In genomic region chr7:116336226-116336625, GRCm38 (mm10) we compare ENCODE assay signal across 8 mouse cellular contexts. TPM values are rescaled to one million over a fixed set of nuclear protein-coding genes. Genes with fewer than 3 reads are reported as not detected.
DNase-seq lines count a peak whose midpoint lies in the region; ATAC-seq and TF ChIP-seq lines count a peak whose summit lies in the region.

No protein-coding gene starts in this region.

- TF ChIP-seq CTCF in forebrain, postnatal 0 days (IDR thresholded peaks at IDR 0.05; ENCODE audit: low read depth): peak; percentile 68
- peak; percentile 23; the same call in 1 of the 2 replicates for TF ChIP-seq CTCF in G1E (IDR thresholded peaks at IDR 0.05; ENCODE audit: low read depth, low read length)

- WGBS in forebrain, postnatal 0 days: 86% methylated on average over 1 of the region's 1 CpGs
- WGBS in forebrain, embryonic 13.5 days: 89% methylated on average over 1 of the region's 1 CpGs
- WGBS in large intestine, adult 2 months: 5% methylated on average over 1 of the region's 1 CpGs

- H3K4me2 ChIP-seq in forebrain, postnatal 0 days (ENCODE audit: low read depth): no peak overlapping the region
- H3K4me2 ChIP-seq in forebrain, embryonic 13.5 days: no peak overlapping the region

- H3K9ac ChIP-seq in forebrain, postnatal 0 days: no peak overlapping the region
- H3K9ac ChIP-seq in forebrain, embryonic 13.5 days: no peak overlapping the region

- DNase-seq in forebrain, postnatal 0 days: peak; percentile 50
- no peak for DNase-seq in G1E (ENCODE audit: low spot score)
- peak; percentile 38 for DNase-seq in cerebellum, adult 8-10 months
- DNase-seq in gastrocnemius, postnatal 25 days: peak; percentile 28
- DNase-seq in large intestine, adult 2 months (ENCODE audit: low read depth, low spot score): peak; percentile 39
- DNase-seq in lung, postnatal 25 days (ENCODE audit: low spot score): peak; percentile 79
- DNase-seq in spleen, adult 12 weeks (ENCODE audit: low spot score): peak; percentile 37

- H3K27me3 ChIP-seq in forebrain, postnatal 0 days (ENCODE audit: insufficient read depth, low read length): no peaks in the 10 kb centered on the region
- no peaks in the 10 kb centered on the region for H3K27me3 ChIP-seq in forebrain, embryonic 13.5 days
- H3K27me3 ChIP-seq in G1E (ENCODE audit: insufficient read depth, low read length): no peaks in the 10 kb centered on the region

- peaks cover 10% of the 10 kb centered on the region for H3K36me3 ChIP-seq in forebrain, postnatal 0 days (ENCODE audit: insufficient read depth)
- H3K36me3 ChIP-seq in forebrain, embryonic 13.5 days (ENCODE audit: poor library complexity, severe bottlenecking): peaks cover 35% of the 10 kb centered on the region
- H3K36me3 ChIP-seq in G1E (replicated peaks): peaks cover 51% of the 10 kb centered on the region

- H3K9me3 ChIP-seq in forebrain, postnatal 0 days (ENCODE audit: low read length): no peaks in the 10 kb centered on the region
- no peaks in the 10 kb centered on the region for H3K9me3 ChIP-seq in forebrain, embryonic 13.5 days (replicated peaks)
- H3K9me3 ChIP-seq in G1E (replicated peaks): no peaks in the 10 kb centered on the region

- no peaks in the 10 kb centered on the region for H3K4me1 ChIP-seq in forebrain, postnatal 0 days (ENCODE audit: insufficient read depth)
- H3K4me1 ChIP-seq in forebrain, embryonic 13.5 days: peaks cover 17% of the 10 kb centered on the region
- peaks cover 15% of the 10 kb centered on the region for H3K4me1 ChIP-seq in G1E (ENCODE audit: insufficient read depth, low read depth, low read length)

- H3K27ac ChIP-seq in forebrain, postnatal 0 days (ENCODE audit: low read depth, low read length): no peak overlapping the region
- H3K27ac ChIP-seq in forebrain, embryonic 13.5 days: no peak overlapping the region

- no peak for ATAC-seq in forebrain, postnatal 0 days
- ATAC-seq in forebrain, embryonic 13.5 days: no peak
- no peak for ATAC-seq in G1E (ENCODE audit: extremely low read depth, insufficient number of reproducible peaks, low FRiP score, poor library complexity, severe bottlenecking)

- no peak overlapping the region for H3K4me3 ChIP-seq in forebrain, postnatal 0 days (ENCODE audit: low read depth, low read length)
- H3K4me3 ChIP-seq in forebrain, embryonic 13.5 days: no peak overlapping the region
- H3K4me3 ChIP-seq in G1E (ENCODE audit: low read depth, low read length): no peak overlapping the region

RNA-seq across cellular contexts. Expression of gene Rps13, which starts 2.2 kb away (rescaled TPM):
- total RNA-seq in forebrain, postnatal 0 days (2014; rRNA removed): 588 and 1,020 TPM in 2 replicates
- 505 and 644 TPM in 2 replicates for polyA plus RNA-seq in forebrain, postnatal 0 days (2015; fragmentation: Nextera tagmentation; extraction: Ambion mirVana)
- polyA plus RNA-seq in forebrain, embryonic 13.5 days (2015; fragmentation: Nextera tagmentation; extraction: Ambion mirVana): 673 and 704 TPM in 2 replicates
- total RNA-seq in G1E (2014; fragmentation: Nextera tagmentation): 666 and 739 TPM in 2 replicates
- 2,275 and 3,588 TPM in 2 replicates for total RNA-seq in G1E (2017)
- 2,567 and 2,962 TPM in 2 replicates for polyA plus RNA-seq in G1E (2012)
- total RNA-seq in gastrocnemius, postnatal 25 days (2021): 100 to 1,000 TPM; 232 to 233 TPM
- polyA plus RNA-seq in large intestine, adult 2 months (2012; rRNA removed): 126 and 130 TPM in 2 replicates

RNA-seq across cellular contexts. Expression of gene Plekha7, which starts 28.1 kb away (rescaled TPM):
- 9.9 and 17.0 TPM in 2 replicates for total RNA-seq in forebrain, postnatal 0 days (2014; rRNA removed)
- 3.3 and 5.4 TPM in 2 replicates for polyA plus RNA-seq in forebrain, postnatal 0 days (2015; fragmentation: Nextera tagmentation; extraction: Ambion mirVana)
- 13.1 and 15.6 TPM in 2 replicates for polyA plus RNA-seq in forebrain, embryonic 13.5 days (2015; fragmentation: Nextera tagmentation; extraction: Ambion mirVana)
- total RNA-seq in G1E (2014; fragmentation: Nextera tagmentation) (16.8 and 18.5 TPM in 2 replicates), G1E (2017) (9.4 and 10.1 TPM in 2 replicates)
- 33.4 and 37.8 TPM in 2 replicates for polyA plus RNA-seq in G1E (2012)
- total RNA-seq in gastrocnemius, postnatal 25 days (2021): 1 to 10 TPM; 1.4 to 1.7 TPM
- 19.3 and 31.4 TPM in 2 replicates for polyA plus RNA-seq in large intestine, adult 2 months (2012; rRNA removed)
